Mouse (Mus musculus): Measurements from ENCODE around the gene Vpreb2. TPM values are rescaled to one million over a fixed set of nuclear protein-coding genes. Genes with fewer than 3 reads are reported as not detected.
"Not testable (repeated sequence)": the region's sequence is repeated elsewhere in the genome, so short reads cannot be mapped to it uniquely, and the experiment has no call there.

Gene Vpreb2
- polyA plus RNA-seq, 1 experiment from 2014 or later: not detected

GRCm38 (mm10) chr16:17977840-17978239 lies 2.4 kb upstream of the Vpreb2 start:
- not testable (repeated sequence) for ATAC-seq (replicated peaks; ENCODE audit: low FRiP score); H3K4me3 ChIP-seq (ENCODE audit: low read depth, low read length); H3K27me3 ChIP-seq (ENCODE audit: control insufficient read depth, insufficient read depth, low read length); H3K36me3 ChIP-seq (ENCODE audit: control insufficient read depth, insufficient read depth, low read length); H3K4me2 ChIP-seq (ENCODE audit: low read depth, low read length, severe bottlenecking); H3K9me3 ChIP-seq (ENCODE audit: control insufficient read depth, low read length); H3K4me1 ChIP-seq (replicated peaks; ENCODE audit: control insufficient read depth, insufficient read depth, low read length); H3K9ac ChIP-seq (ENCODE audit: low read length); DNase-seq (ENCODE audit: low spot score); H3K27ac ChIP-seq (ENCODE audit: low read depth, low read length)
- WGBS: 67% methylated on average over 7 of the region's 7 CpGs

- DNase-seq (ENCODE audit: low spot score) (no peak), ATAC-seq (replicated peaks; ENCODE audit: low FRiP score) (no peak)
- no peak overlapping the region for H3K4me3 ChIP-seq (ENCODE audit: low read depth, low read length)
- no peaks in the 10 kb centered on the region for H3K36me3 ChIP-seq (ENCODE audit: control insufficient read depth, insufficient read depth, low read length)
- H3K4me1 ChIP-seq (replicated peaks; ENCODE audit: control insufficient read depth, insufficient read depth, low read length): no peaks in the 10 kb centered on the region
- no peak overlapping the region for H3K27ac ChIP-seq (ENCODE audit: low read depth, low read length)
- H3K4me2 ChIP-seq (ENCODE audit: low read depth, low read length, severe bottlenecking): no peak overlapping the region
- no peak overlapping the region for H3K9ac ChIP-seq (ENCODE audit: low read length)
- 82% methylated on average over 2 of the region's 2 CpGs for WGBS
- H3K27me3 ChIP-seq (ENCODE audit: control insufficient read depth, insufficient read depth, low read length): no peaks in the 10 kb centered on the region
- no peaks in the 10 kb centered on the region for H3K9me3 ChIP-seq (ENCODE audit: control insufficient read depth, low read length)
Observed at GRCm38 (mm10) chr16:17983201-17983600, 3.0 kb downstream of the Vpreb2 start.

- 85% methylated on average over 5 of the region's 5 CpGs for WGBS
- H3K9ac ChIP-seq (ENCODE audit: low read length): no peak overlapping the region
- ATAC-seq (replicated peaks; ENCODE audit: low FRiP score) (no peak), DNase-seq (ENCODE audit: low spot score) (no peak)
- no peak overlapping the region for H3K4me2 ChIP-seq (ENCODE audit: low read depth, low read length, severe bottlenecking)
- H3K4me3 ChIP-seq (ENCODE audit: low read depth, low read length): no peak overlapping the region
- no peaks in the 10 kb centered on the region for H3K9me3 ChIP-seq (ENCODE audit: control insufficient read depth, low read length)
- H3K27me3 ChIP-seq (ENCODE audit: control insufficient read depth, insufficient read depth, low read length): no peaks in the 10 kb centered on the region
- no peaks in the 10 kb centered on the region for H3K36me3 ChIP-seq (ENCODE audit: control insufficient read depth, insufficient read depth, low read length)
- no peaks in the 10 kb centered on the region for H3K4me1 ChIP-seq (replicated peaks; ENCODE audit: control insufficient read depth, insufficient read depth, low read length)
- H3K27ac ChIP-seq (ENCODE audit: low read depth, low read length): no peak overlapping the region
Observed at GRCm38 (mm10) chr16:17984231-17984630, 4.0 kb downstream of the Vpreb2 start.

- 63% methylated on average over 5 of the region's 5 CpGs for WGBS
- H3K9me3 ChIP-seq (ENCODE audit: control insufficient read depth, low read length): no peaks in the 10 kb centered on the region
- ATAC-seq (replicated peaks; ENCODE audit: low FRiP score) (no peak), DNase-seq (ENCODE audit: low spot score) (no peak)
- no peak overlapping the region for H3K4me3 ChIP-seq (ENCODE audit: low read depth, low read length)
- no peaks in the 10 kb centered on the region for H3K36me3 ChIP-seq (ENCODE audit: control insufficient read depth, insufficient read depth, low read length)
- H3K4me2 ChIP-seq (ENCODE audit: low read depth, low read length, severe bottlenecking): no peak overlapping the region
- no peak overlapping the region for H3K9ac ChIP-seq (ENCODE audit: low read length)
- no peak overlapping the region for H3K27ac ChIP-seq (ENCODE audit: low read depth, low read length)
- H3K4me1 ChIP-seq (replicated peaks; ENCODE audit: control insufficient read depth, insufficient read depth, low read length): no peaks in the 10 kb centered on the region
- no peaks in the 10 kb centered on the region for H3K27me3 ChIP-seq (ENCODE audit: control insufficient read depth, insufficient read depth, low read length)
Observed at GRCm38 (mm10) chr16:17985078-17985477, 4.8 kb downstream of the Vpreb2 start.

GRCm38 (mm10) chr16:17986456-17987132 lies 6.4 kb downstream of the Vpreb2 start:
- DNase-seq (ENCODE audit: low spot score): peak; percentile 66
- Histone ChIP-seq H3K4me3 (ENCODE audit: low read depth, low read length) (no peak overlapping the region), H3K4me1 (replicated peaks; ENCODE audit: control insufficient read depth, insufficient read depth, low read length) (no peaks in the 10 kb centered on the region), H3K27ac (ENCODE audit: low read depth, low read length) (no peak overlapping the region), H3K9me3 (ENCODE audit: control insufficient read depth, low read length) (peaks cover under 1% of the 10 kb centered on the region; the same call in 1 of the 2 replicates), H3K9ac (ENCODE audit: low read length) (no peak overlapping the region), H3K4me2 (ENCODE audit: low read depth, low read length, severe bottlenecking) (no peak overlapping the region), H3K27me3 (ENCODE audit: control insufficient read depth, insufficient read depth, low read length) (no peaks in the 10 kb centered on the region), H3K36me3 (ENCODE audit: control insufficient read depth, insufficient read depth, low read length) (no peaks in the 10 kb centered on the region)
- WGBS: 57% methylated on average over 10 of the region's 10 CpGs
- ATAC-seq (replicated peaks; ENCODE audit: low FRiP score): no peak

GRCm38 (mm10) chr16:17987703-17988102 lies 7.5 kb downstream of the Vpreb2 start:
- Histone ChIP-seq H3K36me3 (ENCODE audit: control insufficient read depth, insufficient read depth, low read length) (no peaks in the 10 kb centered on the region), H3K4me3 (ENCODE audit: low read depth, low read length) (no peak overlapping the region), H3K4me2 (ENCODE audit: low read depth, low read length, severe bottlenecking) (no peak overlapping the region), H3K4me1 (replicated peaks; ENCODE audit: control insufficient read depth, insufficient read depth, low read length) (no peaks in the 10 kb centered on the region), H3K27ac (ENCODE audit: low read depth, low read length) (no peak overlapping the region), H3K9me3 (ENCODE audit: control insufficient read depth, low read length) (peaks cover 4% of the 10 kb centered on the region; the same call in 1 of the 2 replicates), H3K9ac (ENCODE audit: low read length) (no peak overlapping the region), H3K27me3 (ENCODE audit: control insufficient read depth, insufficient read depth, low read length) (no peaks in the 10 kb centered on the region)
- DNase-seq (ENCODE audit: low spot score) (no peak), ATAC-seq (replicated peaks; ENCODE audit: low FRiP score) (no peak)
- 76% methylated on average over 1 of the region's 1 CpGs for WGBS

- H3K4me1 ChIP-seq (replicated peaks; ENCODE audit: control insufficient read depth, insufficient read depth, low read length); ATAC-seq (replicated peaks; ENCODE audit: low FRiP score); H3K36me3 ChIP-seq (ENCODE audit: control insufficient read depth, insufficient read depth, low read length); H3K9ac ChIP-seq (ENCODE audit: low read length); H3K27ac ChIP-seq (ENCODE audit: low read depth, low read length); H3K4me2 ChIP-seq (ENCODE audit: low read depth, low read length, severe bottlenecking); H3K9me3 ChIP-seq (ENCODE audit: control insufficient read depth, low read length); H3K27me3 ChIP-seq (ENCODE audit: control insufficient read depth, insufficient read depth, low read length); H3K4me3 ChIP-seq (ENCODE audit: low read depth, low read length); DNase-seq (ENCODE audit: low spot score): not testable (repeated sequence)
- WGBS: 94% methylated on average over 16 of the region's 16 CpGs
Observed at GRCm38 (mm10) chr16:17992321-17992720, 12.1 kb downstream of the Vpreb2 start.

- DNase-seq (ENCODE audit: low spot score): no peak
Observed at GRCm38 (mm10) chr16:17999668-18000067, 19.4 kb downstream of the Vpreb2 start.

GRCm38 (mm10) chr16:18004589-18004988 lies 24.4 kb downstream of the Vpreb2 start:
- WGBS: 64% methylated on average over 5 of the region's 5 CpGs
- Histone ChIP-seq H3K9me3 (ENCODE audit: control insufficient read depth, low read length) (no peaks in the 10 kb centered on the region), H3K4me3 (ENCODE audit: low read depth, low read length) (no peak overlapping the region)

More at GRCm38 (mm10) chr16:17999668-18000067, 19.4 kb downstream of the Vpreb2 start:
- Histone ChIP-seq H3K27ac (ENCODE audit: low read depth, low read length) (no peak overlapping the region), H3K27me3 (ENCODE audit: control insufficient read depth, insufficient read depth, low read length) (no peaks in the 10 kb centered on the region), H3K36me3 (ENCODE audit: control insufficient read depth, insufficient read depth, low read length) (no peaks in the 10 kb centered on the region), H3K4me3 (ENCODE audit: low read depth, low read length) (no peak overlapping the region), H3K9ac (ENCODE audit: low read length) (no peak overlapping the region), H3K4me2 (ENCODE audit: low read depth, low read length, severe bottlenecking) (no peak overlapping the region), H3K9me3 (ENCODE audit: control insufficient read depth, low read length) (no peaks in the 10 kb centered on the region), H3K4me1 (replicated peaks; ENCODE audit: control insufficient read depth, insufficient read depth, low read length) (no peaks in the 10 kb centered on the region)
- WGBS: 89% methylated on average over 5 of the region's 5 CpGs
- no peak for ATAC-seq (replicated peaks; ENCODE audit: low FRiP score)

More at GRCm38 (mm10) chr16:18004589-18004988, 24.4 kb downstream of the Vpreb2 start:
- Histone ChIP-seq H3K27ac (ENCODE audit: low read depth, low read length) (no peak overlapping the region), H3K4me1 (replicated peaks; ENCODE audit: control insufficient read depth, insufficient read depth, low read length) (no peaks in the 10 kb centered on the region), H3K27me3 (ENCODE audit: control insufficient read depth, insufficient read depth, low read length) (no peaks in the 10 kb centered on the region), H3K4me2 (ENCODE audit: low read depth, low read length, severe bottlenecking) (no peak overlapping the region), H3K36me3 (ENCODE audit: control insufficient read depth, insufficient read depth, low read length) (no peaks in the 10 kb centered on the region), H3K9ac (ENCODE audit: low read length) (no peak overlapping the region)
- DNase-seq (ENCODE audit: low spot score) (no peak), ATAC-seq (replicated peaks; ENCODE audit: low FRiP score) (no peak)
